Mouse (Mus musculus) gonadal fat pad, adult 2 months (tissue): ENCODE data around the gene Nap1l4. TPM values are rescaled to one million over a fixed set of nuclear protein-coding genes. Genes with fewer than 3 reads are reported as not detected.

Experiments
- DNase-seq: peaks from one replicate; pipeline ENCODE4 v3.0.0-alpha.2; 2012; ENCODE audit warnings: low read depth
- polyA plus RNA-seq: library from polyadenylated mRNA; depleted of rRNA; stranded (reverse); fragments of >200 nt; gene quantifications from 2 replicates; pipeline ENCODE4 v1.2.3, GENCODE M21; 2012; rRNA removed

Gene Nap1l4
- polyA plus RNA-seq, 1 experiment = 73.5 TPM

- no peak for DNase-seq
Measured at GRCm38 (mm10) chr7:143477800-143478199, 71.1 kb downstream of the Nap1l4 start.

GRCm38 (mm10) chr7:143476702-143477335, 72.1 kb downstream of the Nap1l4 start:
- no peak for DNase-seq

DNA sequence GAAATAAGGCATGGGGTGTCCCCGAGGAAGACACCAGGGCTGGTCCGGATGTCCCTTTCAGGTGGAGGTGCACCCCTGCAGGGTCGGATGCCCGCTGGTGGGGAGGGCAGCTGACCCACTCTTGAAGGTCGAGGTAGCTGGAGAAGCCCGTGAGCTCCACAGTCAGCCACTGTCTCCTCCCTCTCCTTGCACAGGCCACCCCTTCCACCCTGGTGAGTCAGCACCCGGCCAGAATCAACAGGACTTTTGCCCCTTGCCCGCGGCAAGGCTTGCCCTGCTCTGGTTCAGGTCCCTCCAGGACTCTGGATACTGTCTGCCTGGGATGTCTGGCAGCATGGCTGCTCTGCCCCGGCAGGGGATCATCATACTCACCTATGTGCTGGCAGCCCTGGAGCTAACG, 73.0 kb downstream of the Nap1l4 start:
- DNase-seq = no peak

GRCm38 (mm10) chr7:143474811-143475210, 74.1 kb downstream of the Nap1l4 start:
- DNase-seq = no peak

- DNase-seq = no peak
Measured at GRCm38 (mm10) chr7:143473347-143474101, 75.4 kb downstream of the Nap1l4 start, which contains the start of gene Slc22a18. Gene Slc22a18, plus strand, starts transcription at chr7:143473736.

DNA sequence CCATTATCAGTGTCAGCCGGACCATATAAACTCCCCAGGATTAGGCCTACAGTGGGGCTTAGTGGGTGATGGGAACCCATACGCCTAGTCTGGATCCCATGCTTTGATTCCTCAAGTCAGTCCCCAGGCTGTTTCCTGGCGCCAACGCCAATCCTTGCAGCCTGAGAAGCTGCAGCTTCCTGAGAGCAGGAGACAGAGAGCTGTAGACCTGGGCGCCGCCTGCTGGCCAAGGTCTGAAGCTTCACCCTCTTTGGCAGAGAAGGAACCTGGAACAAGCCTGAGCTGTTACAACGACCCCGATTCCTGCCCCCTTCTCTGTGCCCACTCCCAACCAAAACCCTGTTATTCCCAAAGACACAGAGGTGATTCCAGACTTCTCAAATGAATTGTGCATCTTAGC, 79.0 kb downstream of the Nap1l4 start:
- DNase-seq = no peak

GRCm38 (mm10) chr7:143467714-143468113, 81.2 kb downstream of the Nap1l4 start:
- DNase-seq = no peak

- no peak for DNase-seq
Measured at GRCm38 (mm10) chr7:143466099-143466677, 82.7 kb downstream of the Nap1l4 start.

GRCm38 (mm10) chr7:143464811-143465560, 83.9 kb downstream of the Nap1l4 start:
- DNase-seq = no peak

DNA sequence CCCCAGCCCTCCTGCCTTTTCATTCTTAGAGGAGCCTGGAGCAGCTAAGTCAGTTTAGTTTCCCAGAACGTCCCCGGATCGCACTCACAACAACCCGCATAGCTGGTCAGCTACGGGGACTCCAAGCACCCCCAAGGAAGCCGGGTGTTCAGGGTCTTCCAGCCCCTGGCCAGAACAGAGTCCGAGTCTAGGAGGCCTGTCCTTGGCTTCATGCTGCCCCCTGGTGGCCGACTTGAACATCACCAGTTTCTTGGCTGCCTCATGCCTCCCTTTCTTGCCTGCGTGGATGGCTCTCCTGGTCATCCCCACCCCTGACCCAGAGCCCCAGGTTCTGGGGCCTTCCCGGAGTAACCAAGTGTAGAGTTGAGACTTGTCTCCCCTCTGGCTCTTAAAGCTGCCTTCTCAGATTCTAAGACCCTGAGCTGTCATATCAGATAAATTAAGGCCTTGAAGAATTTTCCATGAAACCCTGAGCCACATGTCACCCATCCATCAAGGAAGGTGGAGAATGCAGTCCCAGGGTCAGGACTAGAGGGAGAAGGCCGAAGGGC, 85.0 kb downstream of the Nap1l4 start:
- DNase-seq = no peak

Other genes with a start within 250 kb of the Nap1l4 start
- gene Cdkn1c, start 88.1 kb downstream of the Nap1l4 start, polyA plus RNA-seq = 15.3 and 17.5 TPM in 2 replicates
- 12.3 and 13.4 TPM in 2 replicates for gene Slc22a18, start 75.4 kb downstream of the Nap1l4 start, polyA plus RNA-seq
- 11.8 and 13.8 TPM in 2 replicates for gene Phlda2, start 46.0 kb downstream of the Nap1l4 start, polyA plus RNA-seq
- 17.0 and 18.5 TPM in 2 replicates for gene Cars, start 51.0 kb upstream of the Nap1l4 start, polyA plus RNA-seq
- gene Tnfrsf26, start 79.6 kb upstream of the Nap1l4 start, polyA plus RNA-seq = 0.28 and 0.36 TPM in 2 replicates
- 2.8 and 4.3 TPM in 2 replicates for gene Tnfrsf22, start 100.6 kb upstream of the Nap1l4 start, polyA plus RNA-seq
- gene Tnfrsf23, start 136.8 kb upstream of the Nap1l4 start, polyA plus RNA-seq = 2.2 and 2.6 TPM in 2 replicates
- gene Osbpl5, start 207.9 kb upstream of the Nap1l4 start, polyA plus RNA-seq = 23.0 and 29.1 TPM in 2 replicates
- 1.7 TPM in 1 of 2 replicates, not detected in the other for gene Mrgprg, start 217.9 kb upstream of the Nap1l4 start, polyA plus RNA-seq
- gene Mrgpre, start 235.4 kb upstream of the Nap1l4 start, polyA plus RNA-seq = 0.93 and 1.1 TPM in 2 replicates